In genomic region chr2:14140044-14140443, GRCm38 (mm10) we compare ENCODE assay signal across 31 mouse cellular contexts. TPM values are rescaled to one million over a fixed set of nuclear protein-coding genes. Genes with fewer than 3 reads are reported as not detected.
DNase-seq lines count a peak whose midpoint lies in the region; ATAC-seq lines count a peak whose summit lies in the region.
"Had no signal": no experiment of that assay in that cellular context is flagged by ENCODE, and none has a peak within 500 bp of the region (broad histone marks: within the 10 kb centered on the region; RNA-seq: fewer than 3 reads in every experiment).

No protein-coding gene starts in this region.

- no peak overlapping the region for H3K4me3 ChIP-seq in heart, embryonic 11.5 days (ENCODE audit: low read depth, low read length)
- no peak overlapping the region for H3K4me3 ChIP-seq in midbrain, embryonic 10.5 days
- no peak overlapping the region for H3K4me3 ChIP-seq in midbrain, embryonic 14.5 days (replicated peaks; ENCODE audit: low read depth, low read length)
- H3K4me3 ChIP-seq: forebrain, embryonic 15.5 days; heart, embryonic 15.5 days; limb, embryonic 10.5 days; limb, embryonic 15.5 days; liver, embryonic 15.5 days; midbrain, embryonic 12.5 days; myocyte; neural tube, embryonic 12.5 days had no signal

- WGBS in heart, embryonic 11.5 days (ENCODE audit: insufficient replicate concordance) = 48% methylated on average over 2 of the region's 2 CpGs
- WGBS in midbrain, embryonic 10.5 days = 48% methylated on average over 2 of the region's 2 CpGs
- 26% methylated on average over 2 of the region's 2 CpGs for WGBS in midbrain, embryonic 14.5 days

- H3K36me3 ChIP-seq in heart, embryonic 11.5 days (ENCODE audit: control insufficient read depth, insufficient read depth, low read length) = peaks cover 2% of the 10 kb centered on the region; the same call in 1 of the 2 replicates
- H3K36me3 ChIP-seq in midbrain, embryonic 10.5 days = peaks cover 83% of the 10 kb centered on the region
- H3K36me3 ChIP-seq in midbrain, embryonic 14.5 days (ENCODE audit: control insufficient read depth, insufficient read depth, low read length) = peaks cover 56% of the 10 kb centered on the region

- no peak overlapping the region for H3K9ac ChIP-seq in heart, embryonic 11.5 days (ENCODE audit: low read depth, low read length)
- H3K9ac ChIP-seq in midbrain, embryonic 14.5 days (replicated peaks; ENCODE audit: low read length) = no peak overlapping the region
- H3K9ac ChIP-seq: forebrain, embryonic 15.5 days; heart, embryonic 15.5 days; limb, embryonic 15.5 days; liver, embryonic 15.5 days; lung, embryonic 14.5 days; midbrain, embryonic 12.5 days; neural tube, embryonic 12.5 days had no signal

- H3K9me3 ChIP-seq in heart, embryonic 11.5 days (replicated peaks; ENCODE audit: control insufficient read depth, low read length) = no peaks in the 10 kb centered on the region
- no peaks in the 10 kb centered on the region for H3K9me3 ChIP-seq in midbrain, embryonic 10.5 days (replicated peaks)
- H3K9me3 ChIP-seq in midbrain, embryonic 14.5 days (ENCODE audit: control insufficient read depth, low read length) = no peaks in the 10 kb centered on the region
- H3K9me3 ChIP-seq: forebrain, embryonic 15.5 days; G1E; heart, embryonic 15.5 days; limb, embryonic 10.5 days; limb, embryonic 15.5 days; liver, embryonic 15.5 days; midbrain, embryonic 12.5 days; neural tube, embryonic 12.5 days had no signal

- H3K4me2 ChIP-seq in heart, embryonic 11.5 days = no peak overlapping the region
- H3K4me2 ChIP-seq in midbrain, embryonic 14.5 days (ENCODE audit: low read length) = no peak overlapping the region
- H3K4me2 ChIP-seq: forebrain, embryonic 15.5 days; heart, embryonic 15.5 days; limb, embryonic 15.5 days; liver, embryonic 15.5 days; lung, embryonic 14.5 days; midbrain, embryonic 12.5 days; neural tube, embryonic 12.5 days had no signal

- H3K27ac ChIP-seq in heart, embryonic 11.5 days (ENCODE audit: low read depth, low read length) = peak overlapping the region; percentile 32; the same call in 1 of the 2 replicates
- peak overlapping the region; percentile 64 for H3K27ac ChIP-seq in midbrain, embryonic 10.5 days (replicated peaks)
- H3K27ac ChIP-seq in midbrain, embryonic 14.5 days (replicated peaks; ENCODE audit: low read depth, low read length) = no peak overlapping the region
- H3K27ac ChIP-seq: forebrain, embryonic 15.5 days; heart, embryonic 15.5 days; limb, embryonic 10.5 days; limb, embryonic 15.5 days; liver, embryonic 15.5 days; midbrain, embryonic 12.5 days; neural tube, embryonic 12.5 days had no signal

- peak; percentile 52 for ATAC-seq in heart, embryonic 11.5 days (replicated peaks; ENCODE audit: insufficient number of reproducible peaks, low FRiP score, low TSS enrichment)
- no peak for ATAC-seq in midbrain, embryonic 14.5 days (ENCODE audit: low FRiP score, low TSS enrichment)
- ATAC-seq: hindbrain, embryonic 16.5 days had no signal

- intact Hi-C loops in heart, postnatal 14 days (cut with DNase I) = loop anchor here (10.0 kb wide), 1 partner anchor 95 kb away; no protein-coding TSS in a partner anchor

- no peaks in the 10 kb centered on the region for H3K27me3 ChIP-seq in heart, embryonic 11.5 days (ENCODE audit: control insufficient read depth, insufficient read depth, low read length)
- H3K27me3 ChIP-seq in midbrain, embryonic 10.5 days (ENCODE audit: low read depth, poor library complexity, severe bottlenecking) = no peaks in the 10 kb centered on the region
- H3K27me3 ChIP-seq in midbrain, embryonic 14.5 days (ENCODE audit: control insufficient read depth, insufficient read depth, low read length) = no peaks in the 10 kb centered on the region
- H3K27me3 ChIP-seq: forebrain, embryonic 15.5 days; heart, embryonic 15.5 days; limb, embryonic 15.5 days; liver, embryonic 15.5 days; midbrain, embryonic 12.5 days; neural tube, embryonic 12.5 days had no signal

- no peaks in the 10 kb centered on the region for H3K4me1 ChIP-seq in heart, embryonic 11.5 days (ENCODE audit: control insufficient read depth, insufficient read depth, low read length)
- peaks cover 9% of the 10 kb centered on the region for H3K4me1 ChIP-seq in midbrain, embryonic 10.5 days
- H3K4me1 ChIP-seq in midbrain, embryonic 14.5 days (ENCODE audit: control insufficient read depth, insufficient read depth, low read length) = no peaks in the 10 kb centered on the region
- H3K4me1 ChIP-seq: forebrain, embryonic 15.5 days; limb, embryonic 10.5 days; liver, embryonic 15.5 days; midbrain, embryonic 12.5 days; neural tube, embryonic 12.5 days had no signal

- no peak for DNase-seq in heart, postnatal 14 days
- DNase-seq in midbrain, embryonic 10.5 days (ENCODE audit: low spot score) = no peak
- no peak for DNase-seq in midbrain, embryonic 14.5 days
- peak; percentile 36 for DNase-seq in R1 (ENCODE audit: low read depth, low spot score)
- DNase-seq in embryo, embryonic 9.5 days (ENCODE audit: extremely low spot score) = peak; percentile 9
- DNase-seq in urinary bladder, postnatal 25 days (ENCODE audit: low spot score) = no peak
- no peak for DNase-seq in spleen, adult 18-20 months
- DNase-seq: adrenal gland, postnatal 14 days; B cell, adult 2 months; cerebellum, adult 11 months; cerebellum, adult 9-10 months; cerebellum, postnatal 36 days; gastrocnemius, postnatal 25 days; heart, adult 18-20 months; kidney, postnatal 10 days; layer of hippocampus, postnatal 36 days; lung, embryonic 14.5 days; lung, postnatal 14 days; right cerebral cortex, postnatal 4 days had no signal

RNA-seq across cellular contexts. Expression of gene Tmem236, which starts 34.3 kb away (rescaled TPM):
- 0.07 TPM in 1 of 2 replicates, not detected in the other for polyA plus RNA-seq in heart, embryonic 11.5 days (2014; fragmentation: Nextera tagmentation; extraction: Ambion mirVana)
- under 1 TPM in 1 of 2 experiments, not detected in 1; 0.07 TPM for total RNA-seq in heart, postnatal 14 days (2021)
- 0.04 TPM in 2 replicates for polyA plus RNA-seq in midbrain, embryonic 10.5 days (2016; fragmentation: Nextera tagmentation; extraction: Ambion mirVana)
- 0.08 and 0.18 TPM in 2 replicates for polyA plus RNA-seq in midbrain, embryonic 14.5 days (2014; fragmentation: Nextera tagmentation; extraction: Ambion mirVana)
- total RNA-seq: adrenal gland, postnatal 14 days; heart, adult 18-20 months; hematopoietic stem cell, adult 5-6 weeks had no signal
- polyA plus RNA-seq: G1E; limb, embryonic 10.5 days; lung, embryonic 14.5 days had no signal

Comparison
In these comparisons a context has a peak if more than half of its experiments do, and no peak if none do; other contexts are left out.
1. DNase-seq: peak in R1 (single experiment) and embryo, embryonic 9.5 days (single experiment); none in heart, postnatal 14 days (0 of 2), midbrain, embryonic 10.5 days (single experiment), midbrain, embryonic 14.5 days (single experiment), urinary bladder, postnatal 25 days (single experiment) and spleen, adult 18-20 months (0 of 2).